Mouse (Mus musculus) embryo, embryonic 11 days (tissue): ENCODE results near the gene Slc16a6.

Experiments used
- DNase-seq: peaks from one replicate; pipeline ENCODE4 v3.0.0-alpha.2; 2015

Slc16a6 gene

GRCm38 (mm10) chr11:109444600-109444999 is 28.8 kb downstream of the Slc16a6 start:
- peak; percentile 58 for DNase-seq

GRCm38 (mm10) chr11:109443468-109444263 is 29.7 kb downstream of the Slc16a6 start:
- DNase-seq: no peak

- DNase-seq: peak; percentile 49
Observed at GRCm38 (mm10) chr11:109442166-109442730, 31.1 kb downstream of the Slc16a6 start.

- peak; percentile 42 for DNase-seq
Observed at GRCm38 (mm10) chr11:109441119-109441518, 32.3 kb downstream of the Slc16a6 start.

GRCm38 (mm10) chr11:109440641-109441040 is 32.8 kb downstream of the Slc16a6 start:
- DNase-seq: no peak

GRCm38 (mm10) chr11:109439829-109440340 is 33.5 kb downstream of the Slc16a6 start:
- peak; percentile 78 for DNase-seq

GRCm38 (mm10) chr11:109439209-109439608 is 34.2 kb downstream of the Slc16a6 start:
- no peak for DNase-seq

GRCm38 (mm10) chr11:109436889-109437288 is 36.5 kb downstream of the Slc16a6 start:
- no peak for DNase-seq

GRCm38 (mm10) chr11:109434233-109434798 is 39.1 kb downstream of the Slc16a6 start:
- DNase-seq: no peak

GRCm38 (mm10) chr11:109427353-109427752 is 46.0 kb downstream of the Slc16a6 start:
- DNase-seq: no peak

- DNase-seq: no peak
Observed at GRCm38 (mm10) chr11:109426272-109426586, 47.2 kb downstream of the Slc16a6 start.

- peak; percentile 99 for DNase-seq
Observed at GRCm38 (mm10) chr11:109425392-109426271, 47.8 kb downstream of the Slc16a6 start, which contains the start of gene Amz2. TSS of gene Amz2 (plus strand) at chr11:109425946.

GRCm38 (mm10) chr11:109423294-109423693 is 50.1 kb downstream of the Slc16a6 start:
- DNase-seq: no peak

GRCm38 (mm10) chr11:109422263-109422662 is 51.1 kb downstream of the Slc16a6 start:
- DNase-seq: no peak

- DNase-seq: no peak
Observed at GRCm38 (mm10) chr11:109421205-109421604, 52.2 kb downstream of the Slc16a6 start.

- no peak for DNase-seq
Observed at GRCm38 (mm10) chr11:109420567-109420962, 52.8 kb downstream of the Slc16a6 start.

- DNase-seq: no peak
Observed at GRCm38 (mm10) chr11:109419961-109420566, 53.3 kb downstream of the Slc16a6 start.

GRCm38 (mm10) chr11:109419461-109419860 is 53.9 kb downstream of the Slc16a6 start:
- no peak for DNase-seq

- DNase-seq: no peak
Observed at GRCm38 (mm10) chr11:109417472-109418040, 55.8 kb downstream of the Slc16a6 start.

GRCm38 (mm10) chr11:109416709-109417420 is 56.5 kb downstream of the Slc16a6 start:
- no peak for DNase-seq

- DNase-seq: no peak
Observed at GRCm38 (mm10) chr11:109414802-109415201, 58.6 kb downstream of the Slc16a6 start.
